Mouse (Mus musculus): ENCODE results near the gene Swi5. TPM values are rescaled to one million over a fixed set of nuclear protein-coding genes. Genes with fewer than 3 reads are reported as not detected.

Swi5 gene
- 529 and 531 TPM in 2 replicates for polyA plus RNA-seq (2016; fragmentation: Nextera tagmentation; extraction: Ambion mirVana)

- Histone ChIP-seq H3K9me3 (no peaks in the 10 kb centered on the region), H3K36me3 (replicated peaks) (peaks cover 45% of the 10 kb centered on the region), H3K27me3 (ENCODE audit: poor library complexity, severe bottlenecking) (no peaks in the 10 kb centered on the region), H3K27ac (peak within 1 kb of the TSS; percentile 90), H3K4me1 (peaks cover 23% of the 10 kb centered on the region), H3K4me3 (peak within 1 kb of the TSS; percentile 95)
- under 1% methylated on average over 40 of the region's 41 CpGs for WGBS
- peak; percentile 99 for DNase-seq (ENCODE audit: extremely low spot score, low spot score)
Observed at GRCm38 (mm10) chr2:32287923-32288367, at the start of gene Swi5. Gene Swi5 (minus strand): TSS chr2:32288075.

GRCm38 (mm10) chr2:32335888-32336287 lies 48.0 kb upstream of the Swi5 start:
- peaks cover 13% of the 10 kb centered on the region for H3K4me1 ChIP-seq
- 53% methylated on average over 15 of the region's 15 CpGs for WGBS

GRCm38 (mm10) chr2:32332159-32332558 lies 44.3 kb upstream of the Swi5 start:
- H3K36me3 ChIP-seq (replicated peaks): peaks cover 18% of the 10 kb centered on the region; the same call in 1 of the 2 replicates
- peaks cover 22% of the 10 kb centered on the region for H3K4me1 ChIP-seq
- H3K9me3 ChIP-seq: no peaks in the 10 kb centered on the region
- DNase-seq (ENCODE audit: extremely low spot score, low spot score): no peak
- no peak overlapping the region for H3K27ac ChIP-seq
- H3K27me3 ChIP-seq (ENCODE audit: poor library complexity, severe bottlenecking): peaks cover 34% of the 10 kb centered on the region
- WGBS: 89% methylated on average over 5 of the region's 5 CpGs
- no peak overlapping the region for H3K4me3 ChIP-seq

More at GRCm38 (mm10) chr2:32335888-32336287, 48.0 kb upstream of the Swi5 start:
- Histone ChIP-seq H3K9me3 (no peaks in the 10 kb centered on the region), H3K27me3 (ENCODE audit: poor library complexity, severe bottlenecking) (peaks cover 34% of the 10 kb centered on the region), H3K36me3 (replicated peaks) (peaks cover 26% of the 10 kb centered on the region), H3K27ac (no peak overlapping the region), H3K4me3 (no peak overlapping the region)
- no peak for DNase-seq (ENCODE audit: extremely low spot score, low spot score)

- Histone ChIP-seq H3K36me3 (replicated peaks) (peaks cover 6% of the 10 kb centered on the region; the same call in 1 of the 2 replicates), H3K27me3 (ENCODE audit: poor library complexity, severe bottlenecking) (peaks cover 13% of the 10 kb centered on the region; the same call in 1 of the 2 replicates), H3K27ac (peak overlapping the region; percentile 68), H3K4me1 (peaks cover 18% of the 10 kb centered on the region), H3K4me3 (no peak overlapping the region), H3K9me3 (no peaks in the 10 kb centered on the region)
- DNase-seq (ENCODE audit: extremely low spot score, low spot score): no peak
- 47% methylated on average over 6 of the region's 6 CpGs for WGBS
Observed at GRCm38 (mm10) chr2:32329531-32329930, 41.7 kb upstream of the Swi5 start.

GRCm38 (mm10) chr2:32328911-32329460 lies 41.1 kb upstream of the Swi5 start:
- 39% methylated on average over 13 of the region's 13 CpGs for WGBS
- DNase-seq (ENCODE audit: extremely low spot score, low spot score): no peak
- Histone ChIP-seq H3K9me3 (no peaks in the 10 kb centered on the region), H3K27me3 (ENCODE audit: poor library complexity, severe bottlenecking) (peaks cover 8% of the 10 kb centered on the region; the same call in 1 of the 2 replicates), H3K27ac (peak overlapping the region; percentile 68), H3K4me3 (no peak overlapping the region), H3K4me1 (peaks cover 18% of the 10 kb centered on the region), H3K36me3 (replicated peaks) (0 out of 2 replicates have a peak, but pooled peaks cover 6% of the 10 kb centered on the region)

GRCm38 (mm10) chr2:32327200-32327599 lies 39.3 kb upstream of the Swi5 start:
- no peaks in the 10 kb centered on the region; the same call in 1 of the 2 replicates for H3K36me3 ChIP-seq (replicated peaks)
- 92% methylated on average over 4 of the region's 4 CpGs for WGBS
- no peaks in the 10 kb centered on the region for H3K9me3 ChIP-seq
- H3K4me3 ChIP-seq: no peak overlapping the region
- DNase-seq (ENCODE audit: extremely low spot score, low spot score): no peak
- peaks cover 26% of the 10 kb centered on the region for H3K4me1 ChIP-seq
- no peaks in the 10 kb centered on the region; the same call in 1 of the 2 replicates for H3K27me3 ChIP-seq (ENCODE audit: poor library complexity, severe bottlenecking)
- H3K27ac ChIP-seq: no peak overlapping the region

GRCm38 (mm10) chr2:32325342-32325741 lies 37.5 kb upstream of the Swi5 start:
- no peaks in the 10 kb centered on the region for H3K9me3 ChIP-seq
- H3K27ac ChIP-seq: no peak overlapping the region
- H3K4me1 ChIP-seq: peaks cover 35% of the 10 kb centered on the region
- 77% methylated on average over 7 of the region's 7 CpGs for WGBS
- no peak overlapping the region for H3K4me3 ChIP-seq
- no peaks in the 10 kb centered on the region; the same call in 1 of the 2 replicates for H3K27me3 ChIP-seq (ENCODE audit: poor library complexity, severe bottlenecking)
- no peak for DNase-seq (ENCODE audit: extremely low spot score, low spot score)
- H3K36me3 ChIP-seq (replicated peaks): no peaks in the 10 kb centered on the region; the same call in 1 of the 2 replicates

GRCm38 (mm10) chr2:32324322-32324721 lies 36.4 kb upstream of the Swi5 start:
- WGBS: 65% methylated on average over 4 of the region's 4 CpGs
- H3K27me3 ChIP-seq (ENCODE audit: poor library complexity, severe bottlenecking): peaks cover 4% of the 10 kb centered on the region; the same call in 1 of the 2 replicates
- H3K27ac ChIP-seq: no peak overlapping the region
- no peaks in the 10 kb centered on the region for H3K9me3 ChIP-seq
- H3K4me3 ChIP-seq: no peak overlapping the region
- H3K36me3 ChIP-seq (replicated peaks): no peaks in the 10 kb centered on the region; the same call in 1 of the 2 replicates
- DNase-seq (ENCODE audit: extremely low spot score, low spot score): no peak
- peaks cover 40% of the 10 kb centered on the region for H3K4me1 ChIP-seq

GRCm38 (mm10) chr2:32322754-32323741 lies 35.2 kb upstream of the Swi5 start:
- no peaks in the 10 kb centered on the region; the same call in 1 of the 2 replicates for H3K36me3 ChIP-seq (replicated peaks)
- H3K27me3 ChIP-seq (ENCODE audit: poor library complexity, severe bottlenecking): peaks cover 17% of the 10 kb centered on the region
- no peaks in the 10 kb centered on the region for H3K9me3 ChIP-seq
- WGBS: 80% methylated on average over 7 of the region's 7 CpGs
- no peak overlapping the region for H3K27ac ChIP-seq
- no peak for DNase-seq (ENCODE audit: extremely low spot score, low spot score)
- peaks cover 39% of the 10 kb centered on the region for H3K4me1 ChIP-seq
- no peak overlapping the region for H3K4me3 ChIP-seq

GRCm38 (mm10) chr2:32321591-32322298 lies 33.9 kb upstream of the Swi5 start:
- Histone ChIP-seq H3K4me3 (no peak overlapping the region), H3K27me3 (ENCODE audit: poor library complexity, severe bottlenecking) (peaks cover 30% of the 10 kb centered on the region), H3K9me3 (no peaks in the 10 kb centered on the region), H3K27ac (no peak overlapping the region), H3K4me1 (peaks cover 52% of the 10 kb centered on the region), H3K36me3 (replicated peaks) (no peaks in the 10 kb centered on the region; the same call in 1 of the 2 replicates)
- DNase-seq (ENCODE audit: extremely low spot score, low spot score): no peak
- WGBS: 78% methylated on average over 9 of the region's 9 CpGs

- Histone ChIP-seq H3K9me3 (no peaks in the 10 kb centered on the region), H3K36me3 (replicated peaks) (no peaks in the 10 kb centered on the region; the same call in 1 of the 2 replicates), H3K4me3 (peak overlapping the region; percentile 20; the same call in 1 of the 2 replicates), H3K27ac (peak overlapping the region; percentile 84), H3K4me1 (peaks cover 62% of the 10 kb centered on the region), H3K27me3 (ENCODE audit: poor library complexity, severe bottlenecking) (peaks cover 37% of the 10 kb centered on the region)
- 75% methylated on average over 11 of the region's 11 CpGs for WGBS
- no peak for DNase-seq (ENCODE audit: extremely low spot score, low spot score)
Observed at GRCm38 (mm10) chr2:32320721-32321120, 32.8 kb upstream of the Swi5 start.

All from forebrain, embryonic 10.5 days (tissue).